Mouse (Mus musculus) thymus, adult 2 months (tissue): ENCODE data around the gene B3gnt3. TPM values are rescaled to one million over a fixed set of nuclear protein-coding genes. Genes with fewer than 3 reads are reported as not detected.
"Not testable (repeated sequence)": the region's sequence is repeated elsewhere in the genome, so short reads cannot be mapped to it uniquely, and the experiment has no call there.

Source experiments
- DNase-seq: peaks from one replicate; pipeline ENCODE4 v3.0.0; 2021
- H3K27ac ChIP-seq: fragments of 200-500 bp; 2 replicates; pipeline ENCODE4 v1.5.1; 2012; ENCODE audit warnings: low read length, control low read depth; ENCODE audit not compliant: control insufficient read depth, insufficient read depth
- H3K27me3 ChIP-seq: fragments of 200-500 bp; 2 replicates; pipeline ENCODE4 v1.6.1; 2012; ENCODE audit warnings: mild to moderate bottlenecking, low read length, moderate library complexity, mixed read lengths; ENCODE audit not compliant: control insufficient read depth, insufficient read depth
- H3K36me3 ChIP-seq: fragments of 200-500 bp; 2 replicates; pipeline ENCODE4 v1.6.1; 2012; ENCODE audit warnings: mild to moderate bottlenecking, low read length, moderate library complexity; ENCODE audit not compliant: control insufficient read depth, insufficient read depth
- H3K4me1 ChIP-seq: fragments of 200-500 bp; replicated peaks from 2 replicates; pipeline ENCODE4 v1.6.1; 2012; ENCODE audit warnings: low read length; ENCODE audit not compliant: control insufficient read depth, insufficient read depth
- H3K4me3 ChIP-seq: fragments of 200-500 bp; 2 replicates; pipeline ENCODE4 v1.5.1; 2012; ENCODE audit warnings: mild to moderate bottlenecking, low read length, control low read depth, moderate library complexity; ENCODE audit not compliant: control insufficient read depth, insufficient read depth
- CTCF ChIP-seq: fragments of 200-500 bp; IDR thresholded peaks from 2 replicates; pipeline ENCODE4 v1.5.1; 2012; ENCODE audit warnings: mild to moderate bottlenecking, control low read depth, low read length, moderate library complexity, borderline replicate concordance; ENCODE audit not compliant: control insufficient read depth, poor library complexity, insufficient read depth; ENCODE audit errors: extremely low read depth
- POLR2A ChIP-seq: fragments of 200-500 bp; IDR thresholded peaks from 2 replicates; pipeline ENCODE4 v1.6.1; 2012; ENCODE audit warnings: mild to moderate bottlenecking, low read length, control low read depth, moderate library complexity; ENCODE audit not compliant: control insufficient read depth, poor library complexity, insufficient read depth; ENCODE audit errors: extremely low read depth
- WGBS: fragments of 180-500 bp; shearing (Covaris S2); methylation state at CpG from one replicate; pipeline ENCODE4 v1.1.7; 2018; 5-methylcytosine and 5-hydroxymethylcytosine counted together
- polyA plus RNA-seq: library from polyadenylated mRNA; depleted of rRNA; stranded (reverse); fragments of >200 nt; gene quantifications from 2 replicates; pipeline ENCODE4 v1.2.3, GENCODE M21; 2012; rRNA removed

Gene B3gnt3
- 6.3 and 6.9 TPM in 2 replicates for polyA plus RNA-seq

GRCm38 (mm10) chr8:71701414-71702086, at the start of gene B3gnt3:
TSS of gene B3gnt3 (minus strand) at chr8:71701789.
- DNase-seq = no peak
- no peak for TF ChIP-seq CTCF
- no peak for TF ChIP-seq POLR2A
- Histone ChIP-seq H3K27ac (no peak within 1 kb of the TSS), H3K27me3 (no peaks in the 10 kb centered on the region), H3K36me3 (no peaks in the 10 kb centered on the region), H3K4me1 (peaks cover 10% of the 10 kb centered on the region), H3K4me3 (peak within 1 kb of the TSS; percentile 42)
- WGBS = 6% methylated on average over 33 of the region's 34 CpGs

- DNase-seq, H3K4me1 ChIP-seq, H3K4me3 ChIP-seq, H3K27me3 ChIP-seq, H3K27ac ChIP-seq, H3K36me3 ChIP-seq: not testable (repeated sequence)
- 95% methylated on average over 6 of the region's 6 CpGs for WGBS
These were observed 47.9 kb upstream of the B3gnt3 start for GRCm38 (mm10) chr8:71749321-71750075.

DNA sequence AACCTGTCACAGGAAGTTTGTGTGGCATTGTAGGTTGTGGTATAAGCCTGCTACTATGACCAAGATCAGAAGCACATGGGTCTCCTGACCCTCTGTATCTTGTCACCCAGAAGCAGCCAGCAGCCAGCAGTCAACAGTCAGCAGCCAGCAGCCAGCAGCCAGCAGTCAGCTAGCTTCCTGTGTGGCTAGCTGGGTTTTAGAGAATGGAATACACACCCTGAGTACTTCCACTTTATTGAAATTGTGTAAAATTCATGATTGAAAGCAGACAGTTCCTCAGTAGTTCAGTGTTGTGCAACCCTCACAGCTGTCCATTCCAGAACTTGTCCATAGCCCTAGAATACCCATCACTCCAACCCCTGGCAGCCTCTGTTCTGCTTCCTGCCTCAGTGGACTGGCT, 45.5 kb upstream of the B3gnt3 start:
- not testable (repeated sequence) for DNase-seq, H3K36me3 ChIP-seq, H3K27ac ChIP-seq, H3K4me3 ChIP-seq, H3K27me3 ChIP-seq, H3K4me1 ChIP-seq

- H3K4me1 ChIP-seq = peaks cover 4% of the 10 kb centered on the region; the same call in 1 of the 2 replicates
- no peaks in the 10 kb centered on the region for H3K36me3 ChIP-seq
These were observed 43.7 kb upstream of the B3gnt3 start for GRCm38 (mm10) chr8:71745322-71745721.

DNA sequence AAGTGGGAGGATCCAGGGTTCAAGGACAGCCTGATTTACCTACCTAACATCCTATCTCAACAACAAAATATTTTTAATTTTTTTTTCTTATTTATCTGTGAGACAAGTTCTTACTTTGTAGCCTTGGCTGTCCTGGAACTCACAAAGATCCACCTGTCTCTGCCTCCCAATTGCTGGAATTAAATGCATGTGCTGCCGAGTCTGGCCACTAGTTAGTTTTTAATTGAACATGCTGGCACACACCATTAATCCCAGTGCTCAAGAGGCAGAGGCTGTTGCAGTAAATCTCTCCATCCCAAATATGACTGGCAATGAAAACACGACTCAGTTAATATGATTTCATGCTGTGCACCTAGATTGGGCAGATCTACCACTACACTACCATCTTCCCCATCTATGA, 41.2 kb upstream of the B3gnt3 start:
- 86% methylated on average over 2 of the region's 2 CpGs for WGBS
- Histone ChIP-seq H3K27me3 (no peaks in the 10 kb centered on the region), H3K27ac (no peak overlapping the region), H3K36me3 (no peaks in the 10 kb centered on the region), H3K4me1 (peaks cover 4% of the 10 kb centered on the region; the same call in 1 of the 2 replicates), H3K4me3 (no peak overlapping the region)
- TF ChIP-seq POLR2A (no peak), CTCF (no peak)
- DNase-seq = no peak

More at GRCm38 (mm10) chr8:71745322-71745721, 43.7 kb upstream of the B3gnt3 start:
- TF ChIP-seq CTCF = no peak
- TF ChIP-seq POLR2A = no peak
- 62% methylated on average over 1 of the region's 1 CpGs for WGBS
- Histone ChIP-seq H3K4me3 (no peak overlapping the region), H3K27ac (no peak overlapping the region), H3K27me3 (no peaks in the 10 kb centered on the region)
- no peak for DNase-seq

DNA sequence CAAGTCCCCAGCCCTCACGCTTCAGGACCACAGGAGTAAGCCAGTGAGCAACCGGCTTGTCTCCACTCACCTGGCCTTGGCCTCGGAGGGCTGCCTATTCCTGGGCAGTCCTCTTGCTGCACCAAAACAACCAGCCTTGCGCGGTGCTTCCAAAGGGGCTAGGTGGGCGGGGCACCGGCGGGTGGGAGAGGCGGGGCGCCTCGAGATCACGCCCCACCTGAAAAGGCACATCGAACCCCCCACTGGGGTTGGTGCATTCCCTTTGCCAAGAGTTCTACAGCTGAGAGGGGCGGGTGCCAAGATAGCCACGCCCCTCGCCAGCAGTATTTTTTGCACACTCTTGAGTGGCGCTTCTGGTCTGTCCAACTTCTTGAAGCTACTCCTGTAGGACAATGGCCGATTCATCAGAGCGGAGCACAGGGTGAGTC, 40.1 kb upstream of the B3gnt3 start:
- 55% methylated on average over 19 of the region's 19 CpGs for WGBS
- H3K4me3 ChIP-seq = no peak overlapping the region
- H3K36me3 ChIP-seq = no peaks in the 10 kb centered on the region
- DNase-seq = no peak
- no peak overlapping the region for H3K27ac ChIP-seq
- no peaks in the 10 kb centered on the region for H3K27me3 ChIP-seq
- TF ChIP-seq POLR2A (no peak), CTCF (no peak)
- peaks cover 4% of the 10 kb centered on the region; the same call in 1 of the 2 replicates for H3K4me1 ChIP-seq

GRCm38 (mm10) chr8:71741226-71741625, 39.6 kb upstream of the B3gnt3 start:
- Histone ChIP-seq H3K27me3 (no peaks in the 10 kb centered on the region), H3K36me3 (no peaks in the 10 kb centered on the region), H3K4me1 (peaks cover 4% of the 10 kb centered on the region; the same call in 1 of the 2 replicates), H3K4me3 (no peak overlapping the region), H3K27ac (no peak overlapping the region)
- DNase-seq = no peak
- TF ChIP-seq CTCF (no peak), POLR2A (no peak)
- 83% methylated on average over 3 of the region's 3 CpGs for WGBS

DNA sequence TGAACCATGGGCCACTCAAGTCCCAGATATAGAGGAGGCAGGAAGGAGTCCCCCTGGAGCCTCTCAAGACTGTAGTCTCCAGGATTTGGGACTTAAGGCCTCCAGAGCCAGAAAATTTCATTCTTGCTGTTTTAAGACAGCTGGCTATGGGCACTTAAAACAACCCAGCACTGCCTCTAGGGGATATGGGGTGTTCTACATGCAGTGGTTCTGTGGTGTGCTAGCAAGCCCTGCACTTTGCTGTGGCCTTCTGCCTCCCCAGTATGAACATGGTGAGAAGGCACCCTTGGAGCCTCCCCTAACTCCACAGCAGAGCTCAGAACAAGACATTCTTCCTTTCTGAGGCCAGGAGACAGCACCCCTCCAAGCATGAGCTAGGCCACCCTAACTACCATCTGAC, 36.7 kb upstream of the B3gnt3 start:
- not testable (repeated sequence) for H3K4me1 ChIP-seq, H3K4me3 ChIP-seq, H3K27ac ChIP-seq, DNase-seq, H3K27me3 ChIP-seq, H3K36me3 ChIP-seq
